Mouse (Mus musculus) frontal cortex, adult 2 months (tissue): ENCODE results near the gene March8. TPM values are rescaled to one million over a fixed set of nuclear protein-coding genes. Genes with fewer than 3 reads are reported as not detected.

Experiments used
- DNase-seq, 2 experiments: peaks; one replicate each; pipeline ENCODE4 v3.0.0; 2022; ENCODE audit warnings: low spot score in 1 of 2; ENCODE audit errors: extremely low spot score in 1 of 2
- polyA plus RNA-seq: library from polyadenylated mRNA; depleted of rRNA; stranded (reverse); fragments of >200 nt; gene quantifications from 2 replicates; pipeline ENCODE4 v1.2.3, GENCODE M21; 2012; rRNA removed

Gene March8
- polyA plus RNA-seq, 1 experiment, result 54.7 TPM

DNA sequence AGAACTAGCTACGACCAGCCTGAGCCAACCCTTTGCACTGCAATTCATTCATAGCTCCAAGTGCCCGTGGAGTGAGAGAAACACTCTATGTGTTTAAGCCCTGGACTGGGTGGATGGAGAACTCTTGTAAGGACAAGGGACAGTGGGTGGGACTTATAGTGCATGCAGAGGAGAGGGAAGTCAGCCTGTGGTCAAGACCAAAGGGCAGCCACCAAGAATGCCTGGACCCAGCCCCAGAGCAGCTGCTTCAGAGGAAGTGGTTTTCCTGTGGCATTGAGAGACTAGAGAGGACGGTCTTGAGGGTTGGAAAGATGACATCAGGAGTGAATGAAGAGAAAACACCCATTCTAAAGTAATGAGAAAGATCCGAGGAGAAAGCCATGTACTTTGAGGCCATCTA is 118.0 kb downstream of the March8 start:
- DNase-seq, result peak in 1 of 2 experiments; percentile 3

DNA sequence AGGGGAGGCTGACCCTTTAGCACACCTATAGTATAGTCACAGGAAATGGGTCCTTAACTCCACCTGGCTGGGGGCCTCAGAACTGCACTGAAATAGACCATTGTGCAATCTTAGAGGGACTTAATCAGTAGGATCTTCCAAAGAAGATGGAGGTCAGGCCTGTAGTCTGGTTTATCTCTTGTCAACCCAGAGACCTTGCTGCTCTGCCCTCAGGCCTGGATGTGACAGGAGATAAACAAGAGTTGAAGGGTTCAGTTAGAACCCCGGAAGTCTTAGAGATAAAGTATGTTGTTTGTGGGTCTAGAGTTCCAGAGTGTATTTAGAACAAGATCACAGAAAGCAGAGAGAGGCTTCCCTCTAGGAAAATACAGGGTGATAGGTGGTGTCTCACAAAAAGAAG is 118.7 kb downstream of the March8 start:
- DNase-seq, result no peak

DNA sequence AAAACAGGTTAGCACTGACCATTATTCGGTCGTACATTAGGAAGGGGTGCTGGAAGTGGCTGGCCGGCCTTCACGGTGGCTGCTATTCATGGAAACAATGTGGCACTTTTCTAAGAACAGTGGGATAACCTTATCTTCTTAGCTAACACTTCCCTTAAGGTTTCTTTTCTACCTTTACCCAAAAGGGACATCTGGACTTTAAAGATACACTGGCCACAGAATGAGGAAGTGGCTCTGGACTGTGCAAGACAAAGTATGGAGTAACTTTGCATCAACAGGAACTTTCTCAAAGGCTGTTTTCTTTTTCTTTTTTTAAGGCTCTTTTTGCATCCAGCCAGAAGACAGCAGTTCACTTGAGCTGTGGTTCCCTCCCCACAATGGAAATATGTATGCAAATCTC is 120.9 kb downstream of the March8 start:
- no peak for DNase-seq

Other genes starting within 250 kb of the March8 start
- gene Tmcc1, start 144.5 kb upstream of the March8 start, polyA plus RNA-seq, result 47.8 and 50.4 TPM in 2 replicates
- 124 and 134 TPM in 2 replicates for gene Washc2, start 130.0 kb upstream of the March8 start, polyA plus RNA-seq
- gene Zfand4, start 73.8 kb upstream of the March8 start, polyA plus RNA-seq, result 5.6 and 6.4 TPM in 2 replicates
- 0.74 and 1.4 TPM in 2 replicates for gene Alox5, start 123.2 kb downstream of the March8 start, polyA plus RNA-seq
- gene Olfr211, start 151.1 kb downstream of the March8 start, polyA plus RNA-seq, result 0.02 TPM in 1 of 2 replicates, not detected in the other
- gene Olfr212, start 168.5 kb downstream of the March8 start, polyA plus RNA-seq, result 0.06 and 0.19 TPM in 2 replicates
- 0.06 TPM in 1 of 2 replicates, not detected in the other for gene Olfr213, start 200.4 kb downstream of the March8 start, polyA plus RNA-seq
- gene Gm5580, start 213.1 kb downstream of the March8 start, polyA plus RNA-seq, result 0.08 TPM in 1 of 2 replicates, not detected in the other
- not detected in 2 replicates for gene Olfr214, start 216.2 kb downstream of the March8 start, polyA plus RNA-seq
- gene Olfr215, start 246.2 kb downstream of the March8 start, polyA plus RNA-seq, result not detected in 2 replicates